Mouse (Mus musculus) gastrocnemius, postnatal 36 days (tissue): ENCODE data around the gene Krt87. TPM values are rescaled to one million over a fixed set of nuclear protein-coding genes. Genes with fewer than 3 reads are reported as not detected.

Experiments
- DNase-seq, 2 experiments: peaks; one replicate each; pipeline ENCODE4 v3.0.0; 2022
- intact Hi-C: fragments of 180-260 bp; cut with DNase I; formaldehyde crosslinking; loops from one replicate; pipeline ENCODE4 v1.15.1; 2025
- long read RNA-seq, 2 experiments: library from polyadenylated mRNA; stranded (forward); transcript quantifications; one replicate each; pipeline ENCODE4 v2.0.0; 2021
- total RNA-seq, 2 experiments: library from RNA; stranded (reverse); gene quantifications; 2 replicates each; pipeline ENCODE4 v1.2.3; 2021

Krt87 gene
- total RNA-seq, result not detected
- long read RNA-seq, experiment 1, result 0 reads
- long read RNA-seq, experiment 2, result 0 reads

GRCm38 (mm10) chr15:101438555-101438954 is at the start of gene Krt87:
Krt87 (minus strand) TSS chr15:101438804.
- intact Hi-C loops, result no loop called here
- DNase-seq, result no peak

- no peak for DNase-seq
- intact Hi-C loops, result no loop called here
These were observed 47.5 kb upstream of the Krt87 start for GRCm38 (mm10) chr15:101485911-101486635.

GRCm38 (mm10) chr15:101484939-101485338 is 46.3 kb upstream of the Krt87 start:
- no peak for DNase-seq
- intact Hi-C loops, result no loop called here

GRCm38 (mm10) chr15:101483646-101484045 is 45.0 kb upstream of the Krt87 start:
- no peak for DNase-seq
- intact Hi-C loops, result no loop called here

DNA sequence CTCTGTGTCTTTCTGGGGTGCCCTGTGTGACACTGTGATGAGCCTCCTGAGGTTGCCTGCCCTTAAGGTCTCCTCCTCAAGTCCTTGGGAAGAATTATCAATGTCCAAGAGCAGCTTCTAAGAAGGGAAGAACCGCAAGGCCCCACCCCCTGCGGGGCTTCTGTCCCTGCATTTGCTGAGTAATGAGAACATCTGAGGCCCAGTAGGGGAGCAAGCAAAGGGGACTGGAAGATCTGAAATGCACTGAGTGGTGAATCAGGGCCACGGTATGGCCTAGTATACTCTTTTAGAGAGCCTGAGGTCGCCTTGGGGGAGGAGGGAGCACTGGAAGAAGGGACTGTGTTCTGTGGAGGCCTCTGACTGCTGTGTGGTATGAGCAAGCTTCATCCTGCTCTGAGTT is 43.5 kb upstream of the Krt87 start:
- no peak for DNase-seq
- intact Hi-C loops, result no loop called here

DNA sequence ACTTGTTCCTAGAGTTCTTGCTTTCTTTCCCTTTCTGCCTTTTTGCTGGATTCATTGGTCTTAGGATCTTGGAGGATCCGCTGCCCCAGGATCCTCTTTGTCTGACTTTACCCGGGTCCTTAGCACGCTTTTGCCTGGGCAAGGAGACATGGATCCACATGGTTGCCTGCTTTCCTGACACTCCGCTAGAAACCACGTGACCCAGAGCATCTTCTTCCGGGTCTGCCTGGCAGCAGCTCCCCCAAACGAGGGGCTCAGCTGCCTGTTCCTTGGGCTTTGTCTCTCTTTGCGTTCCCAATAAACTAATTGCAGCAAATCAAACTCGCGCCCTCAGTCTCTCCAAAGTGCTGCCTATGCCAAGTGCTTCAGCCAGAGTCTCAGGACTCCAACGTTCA is 41.1 kb upstream of the Krt87 start:
- DNase-seq, result no peak
- intact Hi-C loops, result no loop called here

- intact Hi-C loops, result no loop called here
- DNase-seq, result no peak
These were observed 40.5 kb upstream of the Krt87 start for GRCm38 (mm10) chr15:101479007-101479665.

- no peak for DNase-seq
- intact Hi-C loops, result no loop called here
These were observed 34.4 kb upstream of the Krt87 start, which contains the start of gene Krt86 for GRCm38 (mm10) chr15:101472952-101473528. Krt86 (plus strand) TSS chr15:101473478.

GRCm38 (mm10) chr15:101469093-101469492 is 30.5 kb upstream of the Krt87 start:
- DNase-seq, result no peak
- intact Hi-C loops, result no loop called here

GRCm38 (mm10) chr15:101463651-101464050 is 25.0 kb upstream of the Krt87 start, which contains the start of gene Krt81:
Krt81 (minus strand) TSS chr15:101463751.
- no peak for DNase-seq
- intact Hi-C loops, result no loop called here

- no peak for DNase-seq
- intact Hi-C loops, result no loop called here
These were observed 20.7 kb upstream of the Krt87 start for GRCm38 (mm10) chr15:101459283-101459682.

DNA sequence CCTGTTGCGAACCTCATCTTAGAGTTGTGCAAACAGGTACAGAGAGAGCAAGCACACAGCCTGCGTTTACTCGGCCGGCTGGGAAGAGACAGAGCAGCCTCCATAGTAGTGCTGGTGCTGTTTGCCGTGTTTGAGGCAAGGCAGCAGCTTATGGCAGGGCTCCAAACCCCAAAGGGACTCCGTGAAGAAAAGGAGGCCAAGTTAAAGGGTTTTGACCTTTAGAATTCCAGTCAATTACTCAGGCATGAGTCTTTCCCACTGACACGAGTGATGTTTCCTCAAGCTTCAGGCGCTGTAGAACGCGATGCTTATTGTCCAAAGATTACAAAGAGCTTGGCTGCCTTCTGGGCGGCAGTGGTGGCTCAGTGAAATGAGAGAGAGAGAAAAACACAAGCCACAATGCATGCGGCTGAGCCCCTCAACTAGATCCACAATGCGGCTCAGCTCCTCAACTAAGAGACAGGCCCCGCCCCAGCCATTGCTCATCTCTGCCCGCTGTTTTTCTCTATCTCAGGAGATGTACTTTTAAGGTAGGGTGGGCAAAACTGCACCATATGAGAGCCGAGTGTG is 19.8 kb upstream of the Krt87 start:
- no peak for DNase-seq
- intact Hi-C loops, result no loop called here

- DNase-seq, result no peak
- intact Hi-C loops, result no loop called here
These were observed 17.3 kb upstream of the Krt87 start for GRCm38 (mm10) chr15:101455891-101456290.

GRCm38 (mm10) chr15:101455292-101455691 is 16.7 kb upstream of the Krt87 start:
- DNase-seq, result no peak
- intact Hi-C loops, result no loop called here

GRCm38 (mm10) chr15:101454774-101455173 is 16.2 kb upstream of the Krt87 start:
- intact Hi-C loops, result no loop called here
- no peak for DNase-seq

GRCm38 (mm10) chr15:101453093-101453736 is 14.6 kb upstream of the Krt87 start:
- intact Hi-C loops, result loop anchor here (1.0 kb wide), 1 partner anchor 111 kb away; no protein-coding TSS in a partner anchor
- DNase-seq, result peak; percentile 72 to 74

- intact Hi-C loops, result no loop called here
- DNase-seq, result no peak
These were observed 8.8 kb upstream of the Krt87 start, which contains the start of gene Krt88 for GRCm38 (mm10) chr15:101447444-101447843. Krt88 (plus strand) TSS chr15:101447744.

- DNase-seq, result peak in 1 of 2 experiments; percentile 19
- intact Hi-C loops, result no loop called here
These were observed 8.0 kb upstream of the Krt87 start for GRCm38 (mm10) chr15:101446572-101446971.

- intact Hi-C loops, result no loop called here
- DNase-seq, result no peak
These were observed 2.2 kb upstream of the Krt87 start for GRCm38 (mm10) chr15:101440837-101441236.

- intact Hi-C loops, result no loop called here
- DNase-seq, result no peak
These were observed 2.0 kb downstream of the Krt87 start for GRCm38 (mm10) chr15:101436611-101437010.

- DNase-seq, result no peak
- intact Hi-C loops, result no loop called here
These were observed 13.7 kb downstream of the Krt87 start for GRCm38 (mm10) chr15:101424914-101425313.
